Mouse (Mus musculus) embryonic fibroblast, embryonic 13.5 days (primary cell): ENCODE data around the gene Ptger4. TPM values are rescaled to one million over a fixed set of nuclear protein-coding genes. Genes with fewer than 3 reads are reported as not detected.
"Not testable (repeated sequence)": the region's sequence is repeated elsewhere in the genome, so short reads cannot be mapped to it uniquely, and the experiment has no call there.

Experiments
- H3K27ac ChIP-seq: 2 replicates; pipeline ENCODE4 v1.5.1; 2012; ENCODE audit warnings: low read length, control low read depth, inconsistent platforms; ENCODE audit not compliant: insufficient read depth
- H3K4me1 ChIP-seq: 2 replicates; pipeline ENCODE4 v1.6.1; 2011; ENCODE audit warnings: low read length; ENCODE audit not compliant: control insufficient read depth, insufficient read depth
- H3K4me3 ChIP-seq: 2 replicates; pipeline ENCODE4 v1.5.1; 2011; ENCODE audit warnings: mild to moderate bottlenecking, control low read depth, low read length; ENCODE audit not compliant: insufficient read depth
- CTCF ChIP-seq: IDR thresholded peaks from 2 replicates; pipeline ENCODE4 v1.5.1; 2011; ENCODE audit warnings: mild to moderate bottlenecking, control low read depth, low read length, moderate library complexity, borderline replicate concordance; ENCODE audit not compliant: insufficient read depth
- POLR2A ChIP-seq: IDR thresholded peaks from 2 replicates; pipeline ENCODE4 v1.6.1; 2011; ENCODE audit warnings: low read depth, mild to moderate bottlenecking, control low read depth, low read length, moderate library complexity
- polyA plus RNA-seq: library from polyadenylated mRNA; stranded (reverse); fragments of >200 nt; gene quantifications from 2 replicates; pipeline ENCODE4 v1.2.4, GENCODE M21; 2011; ENCODE audit warnings: low read depth; ENCODE audit not compliant: missing spikeins, insufficient read length

Gene Ptger4
- polyA plus RNA-seq, 1 experiment, result 4.3 TPM

- no peak overlapping the region for H3K4me3 ChIP-seq
- H3K4me1 ChIP-seq, result no peaks in the 10 kb centered on the region; the same call in none of the 2 replicates
- H3K27ac ChIP-seq, result no peak overlapping the region; the same call in 1 of the 2 replicates
- TF ChIP-seq POLR2A, result no peak
- TF ChIP-seq CTCF, result no peak
Measured at GRCm38 (mm10) chr15:5238553-5238952, 5.4 kb downstream of the Ptger4 start.

GRCm38 (mm10) chr15:5238073-5238472 lies 5.9 kb downstream of the Ptger4 start:
- no peaks in the 10 kb centered on the region; the same call in none of the 2 replicates for H3K4me1 ChIP-seq
- H3K27ac ChIP-seq, result no peak overlapping the region
- no peak overlapping the region for H3K4me3 ChIP-seq
- TF ChIP-seq CTCF, result no peak

GRCm38 (mm10) chr15:5237012-5237660 lies 6.9 kb downstream of the Ptger4 start:
- H3K27ac ChIP-seq, result no peak overlapping the region
- no peak overlapping the region for H3K4me3 ChIP-seq
- H3K4me1 ChIP-seq, result no peaks in the 10 kb centered on the region; the same call in none of the 2 replicates
- no peak for TF ChIP-seq CTCF
- TF ChIP-seq POLR2A, result no peak

- TF ChIP-seq CTCF, result peak; percentile 95
- no peak for TF ChIP-seq POLR2A
- Histone ChIP-seq H3K4me3 (no peak overlapping the region), H3K27ac (no peak overlapping the region), H3K4me1 (no peaks in the 10 kb centered on the region; the same call in none of the 2 replicates)
Measured at GRCm38 (mm10) chr15:5236538-5236937, 7.4 kb downstream of the Ptger4 start.

GRCm38 (mm10) chr15:5235527-5235926 lies 8.5 kb downstream of the Ptger4 start:
- TF ChIP-seq CTCF (no peak), POLR2A (no peak)
- Histone ChIP-seq H3K4me1 (no peaks in the 10 kb centered on the region; the same call in none of the 2 replicates), H3K27ac (no peak overlapping the region), H3K4me3 (no peak overlapping the region)

- no peak overlapping the region for H3K4me3 ChIP-seq
- TF ChIP-seq POLR2A (no peak), CTCF (no peak)
Measured at GRCm38 (mm10) chr15:5234659-5235058, 9.3 kb downstream of the Ptger4 start.

GRCm38 (mm10) chr15:5230746-5231145 lies 13.2 kb downstream of the Ptger4 start:
- not testable (repeated sequence) for H3K4me1 ChIP-seq, H3K27ac ChIP-seq, H3K4me3 ChIP-seq

More at GRCm38 (mm10) chr15:5234659-5235058, 9.3 kb downstream of the Ptger4 start:
- H3K4me1 ChIP-seq, result no peaks in the 10 kb centered on the region; the same call in none of the 2 replicates
- no peak overlapping the region for H3K27ac ChIP-seq

- no peaks in the 10 kb centered on the region; the same call in 1 of the 2 replicates for H3K4me1 ChIP-seq
- no peak overlapping the region for H3K27ac ChIP-seq
- no peak for TF ChIP-seq POLR2A
- no peak overlapping the region for H3K4me3 ChIP-seq
Measured at GRCm38 (mm10) chr15:5220491-5220890, 23.5 kb downstream of the Ptger4 start.

- no peak overlapping the region for H3K27ac ChIP-seq
- TF ChIP-seq POLR2A (no peak), CTCF (no peak)
- H3K4me3 ChIP-seq, result no peak overlapping the region
- peaks cover 7% of the 10 kb centered on the region; the same call in 1 of the 2 replicates for H3K4me1 ChIP-seq
Measured at GRCm38 (mm10) chr15:5209116-5209515, 34.9 kb downstream of the Ptger4 start.

GRCm38 (mm10) chr15:5205222-5205621 lies 38.8 kb downstream of the Ptger4 start:
- TF ChIP-seq CTCF (no peak), POLR2A (no peak)

More at GRCm38 (mm10) chr15:5205222-5205621, 38.8 kb downstream of the Ptger4 start:
- Histone ChIP-seq H3K27ac (no peak overlapping the region), H3K4me3 (no peak overlapping the region), H3K4me1 (peaks cover 7% of the 10 kb centered on the region; the same call in 1 of the 2 replicates)
